16 mouse cellular contexts compared by ENCODE assay signal in genomic region chr3:90486998-90487397, GRCm38 (mm10).
"Had no signal": no experiment of that assay in that cellular context is flagged by ENCODE, and none has a peak within 500 bp of the region (broad histone marks: within the 10 kb centered on the region; RNA-seq: fewer than 3 reads in every experiment).

No protein-coding gene starts in this region.

- H3K27me3 ChIP-seq: limb, embryonic 12.5 days; limb, embryonic 15.5 days had no signal

- H3K27ac ChIP-seq: limb, embryonic 12.5 days; limb, embryonic 15.5 days; liver, embryonic 14.5 days had no signal

- H3K9ac ChIP-seq: limb, embryonic 12.5 days; limb, embryonic 15.5 days; liver, embryonic 14.5 days; liver, postnatal 0 days; lung, embryonic 14.5 days had no signal

- H3K9me3 ChIP-seq: limb, embryonic 12.5 days; limb, embryonic 15.5 days had no signal

- H3K4me3 ChIP-seq: limb, embryonic 12.5 days; limb, embryonic 15.5 days had no signal

- H3K4me2 ChIP-seq: limb, embryonic 12.5 days; limb, embryonic 15.5 days; liver, embryonic 11.5 days; lung, embryonic 14.5 days; midbrain, embryonic 11.5 days had no signal

- ATAC-seq: intestine, postnatal 0 days; liver, postnatal 0 days had no signal

- DNase-seq: kidney, adult 9 months; left cerebral cortex, postnatal 4 days; liver, postnatal 0 days; lung, embryonic 14.5 days; lung, postnatal 10 days; lung, postnatal 4 days; midbrain, embryonic 14.5 days; spleen, adult 18-20 months; thymus, adult 2 months; thymus, postnatal 14 days had no signal
